Mouse (Mus musculus): ENCODE data around the gene Tktl2. TPM values are rescaled to one million over a fixed set of nuclear protein-coding genes. Genes with fewer than 3 reads are reported as not detected.
A peak's percentile ranks its signal among the peaks of the same experiment; 100 is the strongest.

Tktl2 gene
- polyA plus RNA-seq (2015; fragmentation: Nextera tagmentation; extraction: Ambion mirVana): 0.04 TPM in 1 of 2 replicates, not detected in the other

GRCm38 (mm10) chr8:66511537-66511936, at the start of gene Tktl2:
Gene Tktl2 (plus strand): TSS chr8:66511756.
- Histone ChIP-seq H3K4me2 (no peak within 1 kb of the TSS), H3K36me3 (ENCODE audit: poor library complexity, severe bottlenecking) (no peaks in the 10 kb centered on the region), H3K9me3 (replicated peaks) (no peaks in the 10 kb centered on the region), H3K27me3 (no peaks in the 10 kb centered on the region), H3K9ac (no peak within 1 kb of the TSS), H3K27ac (no peak within 1 kb of the TSS), H3K4me1 (no peaks in the 10 kb centered on the region), H3K4me3 (no peak within 1 kb of the TSS)
- ATAC-seq: no peak
- 95% methylated on average over 22 of the region's 22 CpGs for WGBS

GRCm38 (mm10) chr8:66469821-66470220, 41.7 kb upstream of the Tktl2 start:
- no peak for ATAC-seq
- no peaks in the 10 kb centered on the region; the same call in 1 of the 2 replicates for H3K4me1 ChIP-seq
- WGBS: 91% methylated on average over 3 of the region's 3 CpGs

GRCm38 (mm10) chr8:66476880-66477279, 34.7 kb upstream of the Tktl2 start:
- Histone ChIP-seq H3K4me3 (no peak overlapping the region), H3K9ac (no peak overlapping the region), H3K4me1 (no peaks in the 10 kb centered on the region; the same call in 1 of the 2 replicates), H3K9me3 (replicated peaks) (no peaks in the 10 kb centered on the region), H3K27me3 (no peaks in the 10 kb centered on the region), H3K4me2 (no peak overlapping the region), H3K36me3 (ENCODE audit: poor library complexity, severe bottlenecking) (peaks cover 65% of the 10 kb centered on the region), H3K27ac (no peak overlapping the region)
- WGBS: 95% methylated on average over 3 of the region's 3 CpGs
- ATAC-seq: no peak

More at GRCm38 (mm10) chr8:66469821-66470220, 41.7 kb upstream of the Tktl2 start:
- Histone ChIP-seq H3K9me3 (replicated peaks) (no peaks in the 10 kb centered on the region), H3K9ac (no peak overlapping the region), H3K27ac (no peak overlapping the region), H3K36me3 (ENCODE audit: poor library complexity, severe bottlenecking) (peaks cover 6% of the 10 kb centered on the region; the same call in 1 of the 2 replicates), H3K27me3 (no peaks in the 10 kb centered on the region), H3K4me3 (no peak overlapping the region), H3K4me2 (no peak overlapping the region)

GRCm38 (mm10) chr8:66486084-66486763, 25.3 kb upstream of the Tktl2 start, which contains the start of gene Tma16:
Gene Tma16 (minus strand): TSS chr8:66486530.
- Histone ChIP-seq H3K4me1 (peaks cover 8% of the 10 kb centered on the region; the same call in 1 of the 2 replicates), H3K4me3 (peak within 1 kb of the TSS; percentile 88), H3K4me2 (peak within 1 kb of the TSS; percentile 67), H3K9me3 (replicated peaks) (no peaks in the 10 kb centered on the region), H3K27me3 (no peaks in the 10 kb centered on the region), H3K9ac (peak within 1 kb of the TSS; percentile 78), H3K36me3 (ENCODE audit: poor library complexity, severe bottlenecking) (peaks cover 24% of the 10 kb centered on the region), H3K27ac (peak within 1 kb of the TSS; percentile 63; the same call in 1 of the 2 replicates)
- peak; percentile 99 for ATAC-seq
- WGBS: 0% methylated on average over 36 of the region's 45 CpGs

- Histone ChIP-seq H3K9me3 (replicated peaks) (no peaks in the 10 kb centered on the region), H3K4me1 (peaks cover 8% of the 10 kb centered on the region; the same call in 1 of the 2 replicates), H3K36me3 (ENCODE audit: poor library complexity, severe bottlenecking) (0 out of 2 replicates have a peak, but pooled peaks cover 2% of the 10 kb centered on the region), H3K27ac (no peak overlapping the region), H3K27me3 (no peaks in the 10 kb centered on the region), H3K4me2 (no peak overlapping the region), H3K4me3 (no peak overlapping the region), H3K9ac (no peak overlapping the region)
- 48% methylated on average over 3 of the region's 3 CpGs for WGBS
- no peak for ATAC-seq
These were observed 23.0 kb upstream of the Tktl2 start for GRCm38 (mm10) chr8:66488556-66488955.

GRCm38 (mm10) chr8:66490624-66491023, 20.9 kb upstream of the Tktl2 start:
- ATAC-seq: no peak
- no peaks in the 10 kb centered on the region for H3K9me3 ChIP-seq (replicated peaks)
- no peak overlapping the region for H3K4me3 ChIP-seq
- 86% methylated on average over 4 of the region's 4 CpGs for WGBS
- H3K9ac ChIP-seq: no peak overlapping the region
- no peaks in the 10 kb centered on the region for H3K36me3 ChIP-seq (ENCODE audit: poor library complexity, severe bottlenecking)
- H3K27me3 ChIP-seq: no peaks in the 10 kb centered on the region
- no peak overlapping the region for H3K4me2 ChIP-seq
- peaks cover 1% of the 10 kb centered on the region; the same call in 1 of the 2 replicates for H3K4me1 ChIP-seq
- H3K27ac ChIP-seq: no peak overlapping the region

- Histone ChIP-seq H3K9ac (no peak overlapping the region), H3K4me3 (no peak overlapping the region), H3K27ac (no peak overlapping the region), H3K9me3 (replicated peaks) (no peaks in the 10 kb centered on the region), H3K4me2 (no peak overlapping the region), H3K4me1 (no peaks in the 10 kb centered on the region), H3K27me3 (no peaks in the 10 kb centered on the region), H3K36me3 (ENCODE audit: poor library complexity, severe bottlenecking) (no peaks in the 10 kb centered on the region)
- WGBS: 70% methylated on average over 2 of the region's 2 CpGs
- no peak for ATAC-seq
These were observed 17.1 kb upstream of the Tktl2 start for GRCm38 (mm10) chr8:66494496-66494895.

GRCm38 (mm10) chr8:66495726-66496125, 15.8 kb upstream of the Tktl2 start:
- ATAC-seq: peak; percentile 92
- no peaks in the 10 kb centered on the region for H3K36me3 ChIP-seq (ENCODE audit: poor library complexity, severe bottlenecking)
- no peak overlapping the region for H3K4me3 ChIP-seq
- no peak overlapping the region for H3K9ac ChIP-seq
- WGBS: 10% methylated on average over 8 of the region's 8 CpGs
- H3K4me1 ChIP-seq: no peaks in the 10 kb centered on the region
- no peaks in the 10 kb centered on the region for H3K27me3 ChIP-seq
- H3K27ac ChIP-seq: no peak overlapping the region
- H3K4me2 ChIP-seq: no peak overlapping the region
- H3K9me3 ChIP-seq (replicated peaks): no peaks in the 10 kb centered on the region

- ATAC-seq: peak; percentile 31; the same call in 1 of the 2 replicates
- no peak overlapping the region for H3K27ac ChIP-seq
- no peaks in the 10 kb centered on the region for H3K9me3 ChIP-seq (replicated peaks)
- WGBS: 41% methylated on average over 4 of the region's 4 CpGs
- H3K36me3 ChIP-seq (ENCODE audit: poor library complexity, severe bottlenecking): no peaks in the 10 kb centered on the region
- H3K4me3 ChIP-seq: no peak overlapping the region
- H3K9ac ChIP-seq: no peak overlapping the region
- H3K27me3 ChIP-seq: no peaks in the 10 kb centered on the region
- H3K4me1 ChIP-seq: no peaks in the 10 kb centered on the region
- H3K4me2 ChIP-seq: no peak overlapping the region
These were observed 14.5 kb upstream of the Tktl2 start for GRCm38 (mm10) chr8:66496998-66497577.

- WGBS: 79% methylated on average over 2 of the region's 2 CpGs
These were observed 8.2 kb upstream of the Tktl2 start for GRCm38 (mm10) chr8:66503381-66503780.

GRCm38 (mm10) chr8:66519149-66519548, 7.6 kb downstream of the Tktl2 start:
- H3K4me2 ChIP-seq: no peak overlapping the region
- 78% methylated on average over 2 of the region's 2 CpGs for WGBS
- H3K9me3 ChIP-seq (replicated peaks): no peaks in the 10 kb centered on the region
- no peak overlapping the region for H3K27ac ChIP-seq
- no peaks in the 10 kb centered on the region for H3K27me3 ChIP-seq
- no peaks in the 10 kb centered on the region for H3K4me1 ChIP-seq
- H3K4me3 ChIP-seq: no peak overlapping the region
- ATAC-seq: no peak
- no peaks in the 10 kb centered on the region for H3K36me3 ChIP-seq (ENCODE audit: poor library complexity, severe bottlenecking)
- H3K9ac ChIP-seq: no peak overlapping the region

More at GRCm38 (mm10) chr8:66503381-66503780, 8.2 kb upstream of the Tktl2 start:
- H3K36me3 ChIP-seq (ENCODE audit: poor library complexity, severe bottlenecking): no peaks in the 10 kb centered on the region
- no peak overlapping the region for H3K9ac ChIP-seq
- no peaks in the 10 kb centered on the region for H3K9me3 ChIP-seq (replicated peaks)
- H3K27me3 ChIP-seq: no peaks in the 10 kb centered on the region
- ATAC-seq: no peak
- no peak overlapping the region for H3K27ac ChIP-seq
- no peak overlapping the region for H3K4me2 ChIP-seq
- H3K4me3 ChIP-seq: no peak overlapping the region
- H3K4me1 ChIP-seq: no peaks in the 10 kb centered on the region

GRCm38 (mm10) chr8:66520576-66520975, 9.0 kb downstream of the Tktl2 start:
- Histone ChIP-seq H3K9me3 (replicated peaks) (no peaks in the 10 kb centered on the region), H3K9ac (no peak overlapping the region), H3K27ac (no peak overlapping the region), H3K4me2 (no peak overlapping the region), H3K27me3 (no peaks in the 10 kb centered on the region), H3K4me3 (no peak overlapping the region), H3K4me1 (no peaks in the 10 kb centered on the region), H3K36me3 (ENCODE audit: poor library complexity, severe bottlenecking) (no peaks in the 10 kb centered on the region)
- no peak for ATAC-seq

Data from forebrain, embryonic 13.5 days (tissue).